Mouse (Mus musculus): Measurements from ENCODE around the gene Gm11213. TPM values are rescaled to one million over a fixed set of nuclear protein-coding genes. Genes with fewer than 3 reads are reported as not detected.

Gene Gm11213
- not detected for polyA plus RNA-seq (2017; shearing (Covaris generic))

DNA sequence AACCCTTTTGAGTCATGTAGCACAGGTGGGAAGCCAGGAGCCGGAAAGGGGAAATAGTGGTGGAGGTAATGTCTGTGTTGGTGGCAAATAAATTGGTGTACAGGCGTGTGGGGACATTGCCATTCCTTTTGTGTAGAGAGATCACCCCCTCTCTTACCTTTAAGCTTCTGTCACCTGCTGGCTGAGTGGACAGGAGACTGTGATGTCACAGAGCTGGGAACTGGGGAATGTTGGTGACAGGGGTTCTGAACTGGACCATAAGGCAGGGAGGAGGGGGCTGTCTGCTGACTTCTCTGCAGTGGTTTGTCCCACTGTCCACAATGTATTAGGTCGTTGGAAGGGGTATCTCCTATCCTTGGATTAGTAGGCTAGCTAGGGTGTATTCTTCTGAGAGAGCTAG, at the start of gene Gm11213:
TSS of gene Gm11213 (minus strand) at position 317 of the 400 bp plus-strand sequence.

GRCm38 (mm10) chr4:63622378-63622835, 17.3 kb upstream of the Gm11213 start, which contains the start of gene Tex48:
TSS of gene Tex48 (minus strand) at chr4:63622428.

DNA sequence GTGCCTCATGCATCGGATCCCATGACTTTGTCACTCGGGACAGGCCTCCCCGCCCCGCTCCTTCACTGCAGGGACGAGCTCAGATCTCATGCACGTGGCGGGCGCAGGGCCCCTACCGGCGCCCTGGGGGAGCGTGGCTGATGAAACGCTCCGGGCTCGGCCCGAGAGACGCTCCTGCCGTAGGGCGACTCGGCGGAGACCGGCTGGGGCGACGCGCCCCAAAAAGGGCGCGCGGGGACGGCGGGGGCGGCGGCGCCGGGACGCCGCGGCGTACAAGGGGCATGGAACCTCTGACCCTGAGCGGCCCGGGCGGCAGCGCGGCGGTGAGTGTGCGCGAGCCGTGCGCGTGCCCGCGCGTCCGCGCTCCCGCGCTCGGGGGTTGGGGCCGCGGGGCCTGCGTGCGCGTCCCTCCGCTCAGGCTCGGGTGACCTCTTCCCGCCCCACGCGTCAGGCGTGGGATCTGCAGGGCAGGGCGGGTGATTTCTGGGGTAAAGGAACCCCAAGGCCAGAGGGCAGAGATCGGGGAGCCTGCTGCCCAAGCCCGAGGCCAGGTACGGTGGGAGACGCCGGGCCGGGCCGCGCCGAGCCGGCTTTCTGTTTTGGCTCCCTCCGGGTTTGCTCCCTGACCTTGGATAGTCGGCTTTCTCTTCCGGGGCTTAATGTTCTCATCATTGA, 46.5 kb downstream of the Gm11213 start, which contains the start of gene Tmem268:
TSS of gene Tmem268 (plus strand) at position 375 of the 675 bp plus-strand sequence.

Other genes starting within 250 kb of the Gm11213 start
- 0.61 TPM for gene Orm3, start 249.1 kb downstream of the Gm11213 start, polyA plus RNA-seq (2017; shearing (Covaris generic))
- gene Orm2, start 242.8 kb downstream of the Gm11213 start, polyA plus RNA-seq (2017; shearing (Covaris generic)): 0.49 TPM
- 483 TPM for gene Akna, start 201.9 kb downstream of the Gm11213 start, polyA plus RNA-seq (2017; shearing (Covaris generic))
- 1.1 TPM for gene Whrn, start 109.3 kb downstream of the Gm11213 start, polyA plus RNA-seq (2017; shearing (Covaris generic))
- 149 TPM for gene Atp6v1g1, start 60.5 kb downstream of the Gm11213 start, polyA plus RNA-seq (2017; shearing (Covaris generic))
- gene Tmem268, start 46.5 kb downstream of the Gm11213 start, polyA plus RNA-seq (2017; shearing (Covaris generic)): 30.0 TPM
- gene Tex48, start 17.2 kb upstream of the Gm11213 start, polyA plus RNA-seq (2017; shearing (Covaris generic)): not detected
- gene Gm11214, start 58.1 kb upstream of the Gm11213 start, polyA plus RNA-seq (2017; shearing (Covaris generic)): not detected
- 0.75 TPM for gene Tnfsf15, start 139.9 kb upstream of the Gm11213 start, polyA plus RNA-seq (2017; shearing (Covaris generic))

All from activated CD4-positive, CD25-positive, alpha-beta regulatory T cell, adult 9 weeks (primary cell).